Mouse (Mus musculus) heart, embryonic 11.5 days (tissue): ENCODE data around the gene Olfr1106. TPM values are rescaled to one million over a fixed set of nuclear protein-coding genes. Genes with fewer than 3 reads are reported as not detected.

Experiments used
- ATAC-seq: fragments of 200-750 bp; cut with Nextera tagmentation; replicated peaks from 2 replicates; pipeline ENCODE4 v1.8.0; 2017; ENCODE audit warnings: moderate library complexity; ENCODE audit not compliant: insufficient number of reproducible peaks, low FRiP score, low TSS enrichment
- H3K27ac ChIP-seq: fragments of 300-500 bp; sonication (generic); 2 replicates; pipeline ENCODE4 v1.5.1; 2014; ENCODE audit warnings: mild to moderate bottlenecking, low read depth, low read length
- H3K27me3 ChIP-seq: fragments of 300-500 bp; sonication (generic); 2 replicates; pipeline ENCODE4 v1.6.1; 2014; ENCODE audit warnings: mild to moderate bottlenecking, low read length, mixed read lengths; ENCODE audit not compliant: control insufficient read depth, insufficient read depth
- H3K36me3 ChIP-seq: fragments of 300-500 bp; sonication (generic); 2 replicates; pipeline ENCODE4 v1.6.1; 2014; ENCODE audit warnings: mild to moderate bottlenecking, low read length, moderate library complexity, mixed read lengths; ENCODE audit not compliant: control insufficient read depth, insufficient read depth
- H3K4me1 ChIP-seq: fragments of 300-500 bp; sonication (generic); 2 replicates; pipeline ENCODE4 v1.6.1; 2014; ENCODE audit warnings: low read length; ENCODE audit not compliant: control insufficient read depth, insufficient read depth
- H3K4me2 ChIP-seq: fragments of 300-500 bp; sonication (generic); 2 replicates; pipeline ENCODE4 v1.6.1; 2014; ENCODE audit warnings: mild to moderate bottlenecking, moderate library complexity
- H3K4me3 ChIP-seq: fragments of 300-500 bp; sonication (generic); 2 replicates; pipeline ENCODE4 v1.5.1; 2014; ENCODE audit warnings: low read depth, low read length
- H3K9ac ChIP-seq: fragments of 300-500 bp; sonication (generic); 2 replicates; pipeline ENCODE4 v1.6.1; 2014; ENCODE audit warnings: mild to moderate bottlenecking, low read depth, low read length, moderate library complexity
- H3K9me3 ChIP-seq: fragments of 300-500 bp; sonication (generic); replicated peaks from 2 replicates; pipeline ENCODE4 v1.6.1; 2016; ENCODE audit warnings: low read length; ENCODE audit not compliant: control insufficient read depth
- WGBS: fragments of 180-500 bp; shearing (Covaris S2); extraction: QIAGEN DNeasy Blood & Tissue Kit; methylation state at CpG from one replicate; pipeline ENCODE4 v1.1.7; 2014; ENCODE audit not compliant: insufficient replicate concordance; 5-methylcytosine and 5-hydroxymethylcytosine counted together
- polyA plus RNA-seq: library from polyadenylated mRNA; unstranded; fragments of >200 nt; fragmentation: Nextera tagmentation; extraction: Ambion mirVana; gene quantifications from 2 replicates; pipeline ENCODE4 v1.2.1, GENCODE M21; 2014

Gene Olfr1106
- not detected in 2 replicates for polyA plus RNA-seq

DNA sequence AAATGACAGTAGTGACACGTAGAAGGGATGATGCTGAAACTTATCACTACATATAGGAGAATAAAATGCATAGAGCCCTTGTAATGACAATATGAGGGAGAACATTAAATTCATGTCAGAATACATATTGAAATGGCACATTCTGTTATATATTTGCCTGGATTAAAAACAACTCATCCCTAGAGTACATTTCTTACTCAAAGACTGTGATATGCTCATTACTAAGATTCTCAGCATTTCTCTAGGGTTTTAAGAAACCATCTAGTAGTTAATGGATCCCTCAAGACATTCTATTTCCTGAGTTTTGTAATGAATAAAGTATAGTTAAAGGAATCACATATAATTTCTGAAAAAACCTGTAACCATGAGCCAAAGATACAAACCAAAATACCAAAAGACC, at the start of gene Olfr1106:
TSS of gene Olfr1106 (minus strand) at position 101 of the 400 bp plus-strand sequence.
- no peaks in the 10 kb centered on the region for H3K36me3 ChIP-seq
- no peak within 1 kb of the TSS for H3K9ac ChIP-seq
- no peak within 1 kb of the TSS for H3K27ac ChIP-seq
- H3K27me3 ChIP-seq: no peaks in the 10 kb centered on the region
- no peaks in the 10 kb centered on the region for H3K9me3 ChIP-seq
- 67% methylated on average over 1 of the region's 1 CpGs for WGBS
- no peak within 1 kb of the TSS for H3K4me2 ChIP-seq
- no peak for ATAC-seq
- H3K4me1 ChIP-seq: no peaks in the 10 kb centered on the region
- H3K4me3 ChIP-seq: no peak within 1 kb of the TSS

DNA sequence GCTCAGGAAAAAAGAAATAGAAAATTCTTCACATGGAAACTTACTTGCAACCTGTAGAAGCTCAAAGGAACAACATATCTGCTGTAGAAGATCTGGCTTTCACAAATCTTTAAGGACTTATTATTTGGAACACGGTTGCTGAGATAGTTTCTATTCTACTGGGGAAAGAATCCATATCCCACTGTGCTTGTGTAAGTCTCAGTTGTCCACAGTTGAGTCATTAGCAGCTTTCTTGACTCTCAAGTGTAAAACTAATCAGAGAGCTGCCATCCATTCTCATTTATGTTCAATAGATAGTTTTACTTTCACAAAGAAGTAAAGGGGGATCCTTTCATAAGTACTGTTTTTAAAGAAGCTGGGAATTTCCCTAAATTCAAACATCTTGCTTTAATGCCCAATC, 43.8 kb upstream of the Olfr1106 start, which contains the start of gene Olfr1109:
TSS of gene Olfr1109 (minus strand) at position 101 of the 400 bp plus-strand sequence.
- WGBS: 68% methylated on average over 1 of the region's 1 CpGs
- no peak for ATAC-seq

DNA sequence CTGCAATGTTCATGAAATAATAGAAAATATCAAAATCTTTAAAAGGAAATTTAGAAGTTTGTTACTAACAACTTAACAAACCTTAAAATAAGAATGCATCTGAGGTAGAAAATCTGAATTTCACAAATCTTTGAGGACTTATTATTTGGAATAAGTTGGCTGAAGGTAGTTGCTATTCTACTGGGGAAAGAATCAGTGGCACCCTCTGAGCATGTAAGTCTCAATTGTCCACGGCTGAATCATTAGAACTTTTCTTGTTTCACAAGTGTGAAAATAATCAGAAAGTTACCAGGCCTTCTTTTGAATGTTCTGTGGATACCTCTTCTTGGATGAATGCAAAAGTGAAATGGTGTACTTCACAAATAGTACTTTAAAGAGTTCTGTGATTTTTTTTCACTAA, 23.6 kb upstream of the Olfr1106 start, which contains the start of gene Olfr1107:
TSS of gene Olfr1107 (minus strand) at position 101 of the 400 bp plus-strand sequence.
- Histone ChIP-seq H3K4me2 (no peak within 1 kb of the TSS), H3K27ac (no peak within 1 kb of the TSS), H3K4me3 (no peak within 1 kb of the TSS), H3K27me3 (no peaks in the 10 kb centered on the region), H3K9ac (no peak within 1 kb of the TSS), H3K9me3 (no peaks in the 10 kb centered on the region), H3K36me3 (no peaks in the 10 kb centered on the region), H3K4me1 (no peaks in the 10 kb centered on the region)
- WGBS: 77% methylated on average over 1 of the region's 1 CpGs
- ATAC-seq: no peak

More for the DNA sequence above, 43.8 kb upstream of the Olfr1106 start, which contains the start of gene Olfr1109:
- no peaks in the 10 kb centered on the region for H3K27me3 ChIP-seq
- H3K4me1 ChIP-seq: no peaks in the 10 kb centered on the region
- no peak within 1 kb of the TSS for H3K27ac ChIP-seq
- H3K9me3 ChIP-seq: no peaks in the 10 kb centered on the region
- no peak within 1 kb of the TSS for H3K4me3 ChIP-seq
- H3K4me2 ChIP-seq: no peak within 1 kb of the TSS
- H3K36me3 ChIP-seq: no peaks in the 10 kb centered on the region
- H3K9ac ChIP-seq: no peak within 1 kb of the TSS

DNA sequence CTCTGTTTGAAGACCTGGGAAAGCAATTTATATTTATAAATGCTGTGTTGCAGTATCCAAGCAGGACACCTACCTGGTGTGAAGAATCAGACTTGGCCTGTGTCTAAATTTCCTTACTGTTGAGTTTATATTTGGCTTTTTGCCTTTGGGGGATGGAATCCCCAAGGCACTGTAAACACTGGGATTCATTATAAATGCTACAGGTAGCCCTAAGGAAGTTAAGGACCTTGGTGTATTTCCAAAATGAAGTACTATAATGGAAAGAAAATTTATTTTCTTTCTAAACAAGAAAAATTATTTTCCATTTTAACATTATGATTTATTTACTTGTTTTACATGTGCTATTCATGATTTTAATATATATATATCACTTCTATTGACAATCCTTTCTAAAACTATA, 15.6 kb downstream of the Olfr1106 start, which contains the start of gene Olfr1105:
TSS of gene Olfr1105 (minus strand) at position 101 of the 400 bp plus-strand sequence.
- no peak within 1 kb of the TSS for H3K4me3 ChIP-seq
- H3K9me3 ChIP-seq: no peaks in the 10 kb centered on the region
- H3K27ac ChIP-seq: no peak within 1 kb of the TSS
- H3K4me1 ChIP-seq: no peaks in the 10 kb centered on the region
- no peaks in the 10 kb centered on the region for H3K27me3 ChIP-seq
- no peaks in the 10 kb centered on the region for H3K36me3 ChIP-seq
- no peak within 1 kb of the TSS for H3K9ac ChIP-seq
- H3K4me2 ChIP-seq: no peak within 1 kb of the TSS
- no peak for ATAC-seq

DNA sequence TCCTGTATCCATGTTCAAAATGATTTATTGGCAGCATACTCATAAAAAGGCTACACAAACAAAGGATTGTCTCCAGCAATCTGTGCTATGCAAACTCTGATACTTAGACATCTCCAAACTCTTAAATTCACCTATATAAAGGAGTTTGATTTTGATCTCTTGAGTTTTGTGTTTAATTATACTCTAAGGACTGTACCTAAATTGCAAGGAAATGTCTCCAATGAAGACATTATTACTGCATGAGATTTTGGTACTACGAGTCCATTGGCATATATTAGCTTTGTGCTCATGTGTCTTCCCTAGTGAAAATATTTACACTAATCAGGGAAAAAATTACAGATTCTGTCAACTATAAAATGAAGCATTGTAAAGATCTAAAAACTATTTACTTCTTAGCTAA, 25.1 kb downstream of the Olfr1106 start, which contains the start of gene Olfr1104:
TSS of gene Olfr1104 (minus strand) at position 101 of the 400 bp plus-strand sequence.
- H3K27ac ChIP-seq: no peak within 1 kb of the TSS
- no peak within 1 kb of the TSS for H3K4me2 ChIP-seq
- H3K4me3 ChIP-seq: no peak within 1 kb of the TSS
- no peaks in the 10 kb centered on the region for H3K4me1 ChIP-seq
- no peaks in the 10 kb centered on the region for H3K27me3 ChIP-seq
- no peaks in the 10 kb centered on the region for H3K36me3 ChIP-seq
- WGBS: 83% methylated on average over 1 of the region's 1 CpGs
- H3K9me3 ChIP-seq: no peaks in the 10 kb centered on the region
- H3K9ac ChIP-seq: no peak within 1 kb of the TSS
- no peak for ATAC-seq

DNA sequence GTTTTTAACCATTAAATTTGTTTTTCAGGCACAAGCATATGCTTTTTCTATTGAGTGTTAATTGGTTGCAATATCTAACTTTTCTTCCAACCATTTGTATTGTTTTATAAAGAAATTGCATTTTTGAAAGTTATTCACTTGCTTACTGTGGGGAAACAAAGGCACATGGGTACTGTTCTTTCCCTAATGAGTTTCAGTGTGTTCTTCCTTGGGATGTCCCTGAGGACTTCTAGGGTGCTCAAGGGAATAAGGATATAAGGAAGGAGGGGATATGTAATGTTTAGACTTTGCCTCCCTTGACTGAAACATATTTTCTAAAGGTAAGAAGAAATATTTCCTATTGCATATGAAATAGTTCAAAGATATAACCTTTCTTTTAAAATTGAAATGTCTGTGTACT, 54.0 kb downstream of the Olfr1106 start, which contains the start of gene Olfr1102:
TSS of gene Olfr1102 (plus strand) at position 301 of the 400 bp plus-strand sequence.
- no peaks in the 10 kb centered on the region for H3K4me1 ChIP-seq
- no peak within 1 kb of the TSS for H3K27ac ChIP-seq
- H3K4me2 ChIP-seq: no peak within 1 kb of the TSS
- H3K9me3 ChIP-seq: no peaks in the 10 kb centered on the region
- H3K27me3 ChIP-seq: no peaks in the 10 kb centered on the region
- no peaks in the 10 kb centered on the region for H3K36me3 ChIP-seq
- H3K9ac ChIP-seq: no peak within 1 kb of the TSS
- no peak for ATAC-seq
- H3K4me3 ChIP-seq: no peak within 1 kb of the TSS

Other genes starting within 250 kb of the Olfr1106 start
- not detected in 2 replicates for gene Olfr141, start 242.3 kb downstream of the Olfr1106 start, polyA plus RNA-seq
- not detected in 2 replicates for gene Olfr1094, start 227.6 kb downstream of the Olfr1106 start, polyA plus RNA-seq
- gene Olfr1095, start 200.6 kb downstream of the Olfr1106 start, polyA plus RNA-seq: not detected in 2 replicates
- not detected in 2 replicates for gene Gm13723, start 177.5 kb downstream of the Olfr1106 start, polyA plus RNA-seq
- gene Olfr1097, start 160.1 kb downstream of the Olfr1106 start, polyA plus RNA-seq: not detected in 2 replicates
- not detected in 2 replicates for gene Olfr1098, start 127.7 kb downstream of the Olfr1106 start, polyA plus RNA-seq
- gene Olfr1099, start 91.6 kb downstream of the Olfr1106 start, polyA plus RNA-seq: not detected in 2 replicates
- gene Olfr1100, start 72.3 kb downstream of the Olfr1106 start, polyA plus RNA-seq: not detected in 2 replicates
- not detected in 2 replicates for gene Olfr1101, start 61.1 kb downstream of the Olfr1106 start, polyA plus RNA-seq
- not detected in 2 replicates for gene Olfr1102, start 53.9 kb downstream of the Olfr1106 start, polyA plus RNA-seq
- gene Olfr1104, start 25.2 kb downstream of the Olfr1106 start, polyA plus RNA-seq: not detected in 2 replicates
- gene Olfr1105, start 15.7 kb downstream of the Olfr1106 start, polyA plus RNA-seq: not detected in 2 replicates
- gene Olfr1107, start 23.5 kb upstream of the Olfr1106 start, polyA plus RNA-seq: not detected in 2 replicates
- gene Olfr1109, start 43.7 kb upstream of the Olfr1106 start, polyA plus RNA-seq: not detected in 2 replicates
- gene Olfr259, start 62.3 kb upstream of the Olfr1106 start, polyA plus RNA-seq: not detected in 2 replicates
- gene Olfr1110, start 88.0 kb upstream of the Olfr1106 start, polyA plus RNA-seq: not detected in 2 replicates
- gene Olfr1111, start 100.4 kb upstream of the Olfr1106 start, polyA plus RNA-seq: not detected in 2 replicates
- gene Olfr1112, start 135.5 kb upstream of the Olfr1106 start, polyA plus RNA-seq: not detected in 2 replicates
- gene Olfr1113, start 156.7 kb upstream of the Olfr1106 start, polyA plus RNA-seq: not detected in 2 replicates
- gene Olfr1115, start 195.7 kb upstream of the Olfr1106 start, polyA plus RNA-seq: not detected in 2 replicates
- not detected in 2 replicates for gene Olfr1116, start 215.3 kb upstream of the Olfr1106 start, polyA plus RNA-seq